Mouse (Mus musculus): Measurements from ENCODE around the gene Zbtb24. TPM values are rescaled to one million over a fixed set of nuclear protein-coding genes. Genes with fewer than 3 reads are reported as not detected.
A peak's percentile ranks its signal among the peaks of the same experiment; 100 is the strongest.

The Zbtb24 gene
- polyA plus RNA-seq, 1 experiment from 2014 or later = 14.6 TPM

DNA sequence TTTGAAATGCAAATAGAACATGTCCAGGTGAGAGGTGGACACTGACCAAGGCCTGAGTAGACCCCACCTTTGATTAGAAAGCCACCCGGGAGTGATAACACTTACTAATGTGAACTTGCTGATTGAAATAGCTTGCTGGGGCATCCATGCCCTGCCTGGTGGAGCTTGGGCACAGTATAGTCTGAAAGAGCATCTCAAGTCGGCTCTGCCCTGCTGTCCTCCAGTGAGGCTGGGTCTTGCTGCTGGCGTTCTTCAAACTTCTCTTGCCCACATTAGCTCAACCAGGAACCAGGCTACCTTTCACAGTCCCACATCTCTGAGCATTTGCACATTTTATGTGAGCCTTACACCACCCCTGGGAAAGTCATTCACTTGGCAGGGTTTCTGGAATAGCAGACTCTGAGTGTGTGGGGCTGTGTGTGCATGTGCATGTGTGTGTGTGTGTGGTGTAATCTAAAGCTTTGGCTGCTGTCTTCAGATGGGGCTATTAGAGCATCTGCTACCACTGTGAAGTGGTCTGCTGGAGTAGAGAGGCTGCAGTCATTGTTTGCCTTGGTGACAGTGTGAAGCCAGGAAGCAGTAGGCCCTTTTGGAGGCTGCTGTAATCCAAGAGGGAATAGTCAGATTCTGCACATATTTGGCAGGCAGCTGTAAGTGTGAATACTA lies 11.0 kb downstream of the Zbtb24 start:
- DNase-seq (ENCODE audit: low spot score) (no peak), ATAC-seq (no peak)
- WGBS = 88% methylated on average over 3 of the region's 3 CpGs
- Histone ChIP-seq H3K36me3 (ENCODE audit: insufficient read depth, low read length) (peaks cover 16% of the 10 kb centered on the region), H3K4me1 (ENCODE audit: insufficient read depth, low read depth, low read length) (no peaks in the 10 kb centered on the region), H3K9ac (replicated peaks; ENCODE audit: low read depth) (no peak overlapping the region), H3K27me3 (replicated peaks; ENCODE audit: insufficient read depth, low read length) (no peaks in the 10 kb centered on the region), H3K4me3 (ENCODE audit: low read depth, low read length) (no peak overlapping the region), H3K9me3 (ENCODE audit: low read length) (no peaks in the 10 kb centered on the region), H3K4me2 (replicated peaks; ENCODE audit: low read depth, low read length) (no peak overlapping the region), H3K27ac (ENCODE audit: low read length) (no peak overlapping the region)
- no peak for TF ChIP-seq EP300 (IDR thresholded peaks at IDR 0.05)
- no peak for TF ChIP-seq CTCF (IDR thresholded peaks at IDR 0.05)

- no peaks in the 10 kb centered on the region for H3K27me3 ChIP-seq (replicated peaks; ENCODE audit: insufficient read depth, low read length)
- H3K9me3 ChIP-seq (ENCODE audit: low read length) = no peaks in the 10 kb centered on the region
- H3K4me2 ChIP-seq (replicated peaks; ENCODE audit: low read depth, low read length) = no peak overlapping the region
- H3K27ac ChIP-seq (ENCODE audit: low read length) = no peak overlapping the region
- WGBS = 68% methylated on average over 15 of the region's 15 CpGs
- H3K36me3 ChIP-seq (ENCODE audit: insufficient read depth, low read length) = peaks cover 18% of the 10 kb centered on the region
- TF ChIP-seq CTCF (IDR thresholded peaks at IDR 0.05) = no peak
- TF ChIP-seq EP300 (IDR thresholded peaks at IDR 0.05) = no peak
- H3K4me3 ChIP-seq (ENCODE audit: low read depth, low read length) = no peak overlapping the region
- no peak for ATAC-seq
- no peak overlapping the region for H3K9ac ChIP-seq (replicated peaks; ENCODE audit: low read depth)
- no peaks in the 10 kb centered on the region for H3K4me1 ChIP-seq (ENCODE audit: insufficient read depth, low read depth, low read length)
- no peak for DNase-seq (ENCODE audit: low spot score)
These were observed 14.3 kb downstream of the Zbtb24 start for GRCm38 (mm10) chr10:41464401-41464955.

GRCm38 (mm10) chr10:41467325-41467724 lies 17.1 kb downstream of the Zbtb24 start:
- Histone ChIP-seq H3K4me2 (replicated peaks; ENCODE audit: low read depth, low read length) (no peak overlapping the region), H3K9ac (replicated peaks; ENCODE audit: low read depth) (no peak overlapping the region), H3K27me3 (replicated peaks; ENCODE audit: insufficient read depth, low read length) (no peaks in the 10 kb centered on the region), H3K4me1 (ENCODE audit: insufficient read depth, low read depth, low read length) (no peaks in the 10 kb centered on the region), H3K9me3 (ENCODE audit: low read length) (no peaks in the 10 kb centered on the region), H3K4me3 (ENCODE audit: low read depth, low read length) (no peak overlapping the region), H3K36me3 (ENCODE audit: insufficient read depth, low read length) (peaks cover 18% of the 10 kb centered on the region), H3K27ac (ENCODE audit: low read length) (no peak overlapping the region)
- no peak for DNase-seq (ENCODE audit: low spot score)
- TF ChIP-seq EP300 (IDR thresholded peaks at IDR 0.05) (no peak), CTCF (IDR thresholded peaks at IDR 0.05) (no peak)
- WGBS = 65% methylated on average over 6 of the region's 6 CpGs
- no peak for ATAC-seq

DNA sequence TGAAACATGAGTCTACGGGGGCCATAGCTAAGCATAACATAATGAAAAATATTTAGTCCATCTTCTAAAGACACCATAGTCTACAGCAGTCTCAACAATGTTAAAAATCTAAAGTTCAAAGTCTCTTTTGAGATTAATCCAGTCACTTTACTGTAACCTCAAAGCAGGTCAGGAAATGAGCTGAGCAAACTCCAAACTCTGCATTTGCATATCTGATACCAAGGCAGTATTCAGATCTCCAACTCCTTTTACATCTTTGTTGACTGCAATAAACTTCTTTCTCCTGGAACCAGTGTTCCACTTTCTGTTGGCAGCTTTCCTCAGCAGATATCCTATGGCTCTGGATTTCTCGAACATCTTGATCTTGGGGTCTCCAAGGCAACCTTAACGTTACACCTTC lies 20.5 kb downstream of the Zbtb24 start:
- ATAC-seq = no peak
- WGBS = 72% methylated on average over 3 of the region's 3 CpGs
- no peak for TF ChIP-seq EP300 (IDR thresholded peaks at IDR 0.05)
- TF ChIP-seq CTCF (IDR thresholded peaks at IDR 0.05) = no peak
- no peak overlapping the region for H3K9ac ChIP-seq (replicated peaks; ENCODE audit: low read depth)
- H3K27me3 ChIP-seq (replicated peaks; ENCODE audit: insufficient read depth, low read length) = no peaks in the 10 kb centered on the region
- 0 out of 2 replicates have a peak, but pooled peaks cover 5% of the 10 kb centered on the region for H3K36me3 ChIP-seq (ENCODE audit: insufficient read depth, low read length)
- H3K4me1 ChIP-seq (ENCODE audit: insufficient read depth, low read depth, low read length) = peaks cover 1% of the 10 kb centered on the region; the same call in 1 of the 2 replicates
- no peak overlapping the region for H3K4me3 ChIP-seq (ENCODE audit: low read depth, low read length)
- no peak for DNase-seq (ENCODE audit: low spot score)
- no peak overlapping the region for H3K27ac ChIP-seq (ENCODE audit: low read length)
- H3K4me2 ChIP-seq (replicated peaks; ENCODE audit: low read depth, low read length) = no peak overlapping the region
- H3K9me3 ChIP-seq (ENCODE audit: low read length) = no peaks in the 10 kb centered on the region

- H3K9ac ChIP-seq (replicated peaks; ENCODE audit: low read depth) = no peak overlapping the region
These were observed 22.4 kb downstream of the Zbtb24 start for GRCm38 (mm10) chr10:41472534-41472933.

GRCm38 (mm10) chr10:41472962-41473481 lies 22.8 kb downstream of the Zbtb24 start:
- Histone ChIP-seq H3K9me3 (ENCODE audit: low read length) (no peaks in the 10 kb centered on the region), H3K4me1 (ENCODE audit: insufficient read depth, low read depth, low read length) (peaks cover 16% of the 10 kb centered on the region; the same call in 1 of the 2 replicates), H3K36me3 (ENCODE audit: insufficient read depth, low read length) (0 out of 2 replicates have a peak, but pooled peaks cover 5% of the 10 kb centered on the region), H3K27ac (ENCODE audit: low read length) (0 out of 2 replicates have a peak overlapping the region, but pooled peaks have one; percentile 34), H3K9ac (replicated peaks; ENCODE audit: low read depth) (no peak overlapping the region), H3K4me2 (replicated peaks; ENCODE audit: low read depth, low read length) (no peak overlapping the region), H3K27me3 (replicated peaks; ENCODE audit: insufficient read depth, low read length) (no peaks in the 10 kb centered on the region), H3K4me3 (ENCODE audit: low read depth, low read length) (no peak overlapping the region)
- DNase-seq (ENCODE audit: low spot score) (no peak), ATAC-seq (no peak)
- WGBS = 61% methylated on average over 5 of the region's 5 CpGs
- TF ChIP-seq EP300 (IDR thresholded peaks at IDR 0.05) (no peak), CTCF (IDR thresholded peaks at IDR 0.05) (no peak)

More at GRCm38 (mm10) chr10:41472534-41472933, 22.4 kb downstream of the Zbtb24 start:
- Histone ChIP-seq H3K36me3 (ENCODE audit: insufficient read depth, low read length) (0 out of 2 replicates have a peak, but pooled peaks cover 5% of the 10 kb centered on the region), H3K9me3 (ENCODE audit: low read length) (no peaks in the 10 kb centered on the region), H3K4me2 (replicated peaks; ENCODE audit: low read depth, low read length) (no peak overlapping the region), H3K27me3 (replicated peaks; ENCODE audit: insufficient read depth, low read length) (no peaks in the 10 kb centered on the region), H3K27ac (ENCODE audit: low read length) (no peak overlapping the region), H3K4me1 (ENCODE audit: insufficient read depth, low read depth, low read length) (peaks cover 14% of the 10 kb centered on the region; the same call in 1 of the 2 replicates), H3K4me3 (ENCODE audit: low read depth, low read length) (no peak overlapping the region)
- ATAC-seq = no peak
- no peak for TF ChIP-seq EP300 (IDR thresholded peaks at IDR 0.05)
- TF ChIP-seq CTCF (IDR thresholded peaks at IDR 0.05) = no peak
- DNase-seq (ENCODE audit: low spot score) = no peak
